17 mouse cellular contexts compared by ENCODE assay signal in the genomic region with DNA sequence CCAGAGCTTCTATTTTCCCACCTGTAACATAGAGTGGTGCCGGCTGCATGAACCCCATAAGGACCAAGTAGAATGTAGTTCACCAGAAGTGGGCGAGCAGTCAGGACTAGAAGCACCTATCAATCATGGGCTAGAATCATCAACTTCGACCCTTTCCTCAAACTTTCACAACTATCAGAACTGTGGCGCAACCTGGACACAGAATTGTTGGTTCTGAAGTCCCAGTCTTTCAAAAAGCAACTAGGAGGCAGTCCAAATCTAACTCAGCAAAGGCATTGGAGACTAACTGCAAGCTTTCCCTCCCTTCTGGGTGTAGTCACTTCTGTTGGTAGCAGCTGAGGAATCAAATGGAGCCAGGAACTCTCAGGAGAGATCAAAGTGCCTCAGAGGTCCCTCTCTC. TPM values are rescaled to one million over a fixed set of nuclear protein-coding genes. Genes with fewer than 3 reads are reported as not detected.
DNase-seq lines count a peak whose midpoint lies in the region; ATAC-seq and TF ChIP-seq lines count a peak whose summit lies in the region.
"Had no signal": no experiment of that assay in that cellular context is flagged by ENCODE, and none has a peak within 500 bp of the region (broad histone marks: within the 10 kb centered on the region; RNA-seq: fewer than 3 reads in every experiment).

No protein-coding gene starts in this region.

- no peak for TF ChIP-seq CTCF in cerebellum, adult 2 months (IDR thresholded peaks at IDR 0.05; ENCODE audit: borderline replicate concordance, insufficient read depth, low read depth, low read length)
- no peak for TF ChIP-seq CTCF in layer of hippocampus, adult 2 months (conservative IDR thresholded peaks at IDR 0.05)

- H3K9ac ChIP-seq in hindbrain, embryonic 15.5 days = no peak overlapping the region
- H3K9ac ChIP-seq in neural tube, embryonic 14.5 days (replicated peaks; ENCODE audit: low read depth, low read length) = no peak overlapping the region
- H3K9ac ChIP-seq: embryonic facial prominence, embryonic 12.5 days; forebrain, embryonic 12.5 days; heart, embryonic 12.5 days; kidney, embryonic 15.5 days; liver, postnatal 0 days had no signal

- H3K27me3 ChIP-seq in cerebellum, adult 2 months (ENCODE audit: control insufficient read depth, insufficient read depth, low read length) = no peaks in the 10 kb centered on the region
- H3K27me3 ChIP-seq in hindbrain, embryonic 15.5 days = peaks cover 6% of the 10 kb centered on the region; the same call in 1 of the 2 replicates
- H3K27me3 ChIP-seq in neural tube, embryonic 14.5 days (ENCODE audit: control insufficient read depth, insufficient read depth, low read length) = peaks cover 9% of the 10 kb centered on the region; the same call in 1 of the 2 replicates

- no peaks in the 10 kb centered on the region for H3K9me3 ChIP-seq in hindbrain, embryonic 15.5 days
- H3K9me3 ChIP-seq in neural tube, embryonic 14.5 days (ENCODE audit: control insufficient read depth, low read length) = no peaks in the 10 kb centered on the region
- H3K9me3 ChIP-seq: embryonic facial prominence, embryonic 12.5 days; forebrain, embryonic 12.5 days; heart, embryonic 12.5 days; kidney, embryonic 15.5 days had no signal

- H3K4me3 ChIP-seq in cerebellum, adult 2 months (replicated peaks; ENCODE audit: insufficient read depth, low read depth, low read length) = peak overlapping the region; percentile 74
- peak overlapping the region; percentile 2; the same call in 1 of the 2 replicates for H3K4me3 ChIP-seq in layer of hippocampus, adult 2 months
- H3K4me3 ChIP-seq in hindbrain, embryonic 15.5 days = peak overlapping the region; percentile 83
- peak overlapping the region; percentile 7; the same call in 1 of the 2 replicates for H3K4me3 ChIP-seq in neural tube, embryonic 14.5 days (ENCODE audit: low read depth, low read length)

- H3K27ac ChIP-seq in cerebellum, adult 2 months (ENCODE audit: insufficient read depth, low read length) = no peak overlapping the region
- H3K27ac ChIP-seq in layer of hippocampus, adult 2 months = no peak overlapping the region
- H3K27ac ChIP-seq in hindbrain, embryonic 15.5 days (replicated peaks) = no peak overlapping the region
- H3K27ac ChIP-seq in neural tube, embryonic 14.5 days (ENCODE audit: low read depth, low read length) = no peak overlapping the region
- H3K27ac ChIP-seq: embryonic facial prominence, embryonic 12.5 days; forebrain, embryonic 12.5 days; kidney, embryonic 15.5 days had no signal

- peaks cover 6% of the 10 kb centered on the region for H3K4me1 ChIP-seq in cerebellum, adult 2 months (ENCODE audit: control insufficient read depth, insufficient read depth, low read length)
- H3K4me1 ChIP-seq in hindbrain, embryonic 15.5 days (replicated peaks) = peaks cover 21% of the 10 kb centered on the region; the same call in 1 of the 2 replicates
- 0 out of 2 replicates have a peak, but pooled peaks cover 4% of the 10 kb centered on the region for H3K4me1 ChIP-seq in neural tube, embryonic 14.5 days (ENCODE audit: control insufficient read depth, insufficient read depth, low read length)

- H3K4me2 ChIP-seq in hindbrain, embryonic 15.5 days = peak overlapping the region; percentile 88
- H3K4me2 ChIP-seq in neural tube, embryonic 14.5 days (ENCODE audit: low read depth, low read length) = peak overlapping the region; percentile 88

- TF ChIP-seq POLR2A in cerebellum, adult 2 months (IDR thresholded peaks at IDR 0.05; ENCODE audit: borderline replicate concordance, insufficient read depth, low read length) = no peak

- WGBS in cerebellum, adult 2 months = 23% methylated on average over 4 of the region's 4 CpGs
- WGBS in hindbrain, embryonic 15.5 days = 85% methylated on average over 4 of the region's 4 CpGs
- 83% methylated on average over 4 of the region's 4 CpGs for WGBS in neural tube, embryonic 14.5 days

- DNase-seq in cerebellum, adult 2 months = peak in 1 of 2 experiments; percentile 37
- DNase-seq in cerebellum, adult 11 months = no peak
- DNase-seq in layer of hippocampus, adult 2 months (ENCODE audit: low spot score in 2 of 2) = no peak
- DNase-seq in layer of hippocampus, adult 8-10 months (ENCODE audit: low spot score in 2 of 2) = no peak
- DNase-seq in T-cell, adult 2 months (ENCODE audit: low spot score) = no peak
- DNase-seq in urinary bladder, postnatal 14 days (ENCODE audit: low spot score) = no peak
- DNase-seq: adrenal gland, postnatal 14 days; gastrocnemius, postnatal 14 days; layer of hippocampus, adult 9-11 months; liver, postnatal 0 days; lung, postnatal 36 days had no signal

- H3K36me3 ChIP-seq in hindbrain, embryonic 15.5 days = no peaks in the 10 kb centered on the region
- H3K36me3 ChIP-seq in neural tube, embryonic 14.5 days (ENCODE audit: control insufficient read depth, insufficient read depth, low read length) = no peaks in the 10 kb centered on the region
- H3K36me3 ChIP-seq: embryonic facial prominence, embryonic 12.5 days; forebrain, embryonic 12.5 days; heart, embryonic 12.5 days; kidney, embryonic 15.5 days had no signal

- ATAC-seq in hindbrain, embryonic 15.5 days (ENCODE audit: low FRiP score, low read depth) = no peak
- no peak for ATAC-seq in neural tube, embryonic 14.5 days (ENCODE audit: low read depth)
- ATAC-seq: liver, postnatal 0 days had no signal

RNA-seq across cellular contexts. Expression of gene Trhde, which starts 2.6 kb away (rescaled TPM):
- 16.9 and 18.9 TPM in 2 replicates for polyA plus RNA-seq in cerebellum, adult 2 months (2012; rRNA removed)
- 10 to 100 TPM; 32.2 to 33.6 TPM for total RNA-seq in layer of hippocampus, adult 2 months (2021)
- total RNA-seq in layer of hippocampus, adult 8-10 months (2022) = 10 to 100 TPM; 25.6 to 27.9 (median 26.7) TPM
- polyA plus RNA-seq in hindbrain, embryonic 15.5 days (2015; fragmentation: Nextera tagmentation; extraction: Ambion mirVana) = 8.4 and 9.7 TPM in 2 replicates
- polyA plus RNA-seq in neural tube, embryonic 14.5 days (2014; fragmentation: Nextera tagmentation; extraction: Ambion mirVana) = 6.9 and 8.9 TPM in 2 replicates
- polyA plus RNA-seq: heart, embryonic 12.5 days; liver, postnatal 0 days had no signal

Comparison
In these comparisons a context has a peak if more than half of its experiments do, and no peak if none do; other contexts are left out.
1. H3K4me3 ChIP-seq: peak in every context shown above with its lines; median percentile 83 in hindbrain, embryonic 15.5 days; 74 in cerebellum, adult 2 months; 7 in neural tube, embryonic 14.5 days; 2 in layer of hippocampus, adult 2 months.